Mouse (Mus musculus) v-Abl transformed pro-B cells (cell line): ENCODE measurements at regions not wholly inside any gene's neighbourhood (a gene's known extent, or its start where the extent isn't known, plus 50 kb on each side); places are given as distances from the start of the nearest gene placed in this dataset.

Source experiments
- in situ Hi-C, 2 experiments: fragments of 400-800 bp; cut with MboI; formaldehyde crosslinking; loops; one replicate each; pipeline ENCODE4 v1.15.1; 2025; ENCODE audit not compliant: unreplicated experiment in 2 of 2

- in situ Hi-C loops, result no loop called here
Observed at GRCm38 (mm10) chr10:109607121-109607520, 596.3 kb upstream of the Syt1 start.

- in situ Hi-C loops, result no loop called here
Observed at GRCm38 (mm10) chr10:109603241-109603640, 592.5 kb upstream of the Syt1 start.

GRCm38 (mm10) chr10:109598604-109599003, 587.8 kb upstream of the Syt1 start:
- in situ Hi-C loops, result no loop called here

- in situ Hi-C loops, result no loop called here
Observed at GRCm38 (mm10) chr10:109573200-109573599, 562.4 kb upstream of the Syt1 start.

GRCm38 (mm10) chr10:109569798-109570197, 559.0 kb upstream of the Syt1 start:
- in situ Hi-C loops, result no loop called here

- in situ Hi-C loops, result no loop called here
Observed at GRCm38 (mm10) chr10:109566675-109567074, 555.9 kb upstream of the Syt1 start.

GRCm38 (mm10) chr10:109561638-109562037, 550.9 kb upstream of the Syt1 start:
- in situ Hi-C loops, result no loop called here

- in situ Hi-C loops, result no loop called here
Observed at GRCm38 (mm10) chr10:109561094-109561493, 550.3 kb upstream of the Syt1 start.

- in situ Hi-C loops, result no loop called here
Observed at GRCm38 (mm10) chr10:109543301-109543700, 532.5 kb upstream of the Syt1 start.

GRCm38 (mm10) chr10:109540229-109540628, 529.4 kb upstream of the Syt1 start:
- in situ Hi-C loops, result no loop called here

- in situ Hi-C loops, result no loop called here
Observed at GRCm38 (mm10) chr10:109528096-109528495, 517.3 kb upstream of the Syt1 start.

GRCm38 (mm10) chr10:109521681-109522080, 510.9 kb upstream of the Syt1 start:
- in situ Hi-C loops, result no loop called here

- in situ Hi-C loops, result no loop called here
Observed at GRCm38 (mm10) chr10:109517664-109518063, 506.9 kb upstream of the Syt1 start.

GRCm38 (mm10) chr10:109515225-109515624, 504.4 kb upstream of the Syt1 start:
- in situ Hi-C loops, result no loop called here

GRCm38 (mm10) chr10:109510917-109511715, 500.3 kb upstream of the Syt1 start:
- in situ Hi-C loops, result no loop called here

- in situ Hi-C loops, result no loop called here
Observed at GRCm38 (mm10) chr10:109508553-109508952, 497.8 kb upstream of the Syt1 start.

GRCm38 (mm10) chr10:109507228-109507627, 496.4 kb upstream of the Syt1 start:
- in situ Hi-C loops, result no loop called here

GRCm38 (mm10) chr10:109504683-109505082, 493.9 kb upstream of the Syt1 start:
- in situ Hi-C loops, result no loop called here

GRCm38 (mm10) chr10:109500861-109501260, 490.1 kb upstream of the Syt1 start:
- in situ Hi-C loops, result no loop called here

GRCm38 (mm10) chr10:109498301-109498700, 487.5 kb upstream of the Syt1 start:
- in situ Hi-C loops, result loop anchor here in 1 of 2 experiments (25.0 kb wide), 1 partner anchor 1186 kb away; no protein-coding TSS in a partner anchor

GRCm38 (mm10) chr10:109496161-109496560, 485.4 kb upstream of the Syt1 start:
- in situ Hi-C loops, result loop anchor here in 1 of 2 experiments (25.0 kb wide), 1 partner anchor 1184 kb away; no protein-coding TSS in a partner anchor

- in situ Hi-C loops, result loop anchor here in 1 of 2 experiments (25.0 kb wide), 1 partner anchor 1178 kb away; no protein-coding TSS in a partner anchor
Observed at GRCm38 (mm10) chr10:109490765-109491164, 480.0 kb upstream of the Syt1 start.
